Mouse (Mus musculus) olfactory bulb, adult 2 months (tissue): Measurements from ENCODE around the gene Plau.

Source experiments
- CTCF ChIP-seq: fragments of 200-500 bp; IDR thresholded peaks from 2 replicates; pipeline ENCODE4 v1.5.1; 2012; ENCODE audit warnings: low read depth, mild to moderate bottlenecking, low read length, moderate library complexity; ENCODE audit not compliant: insufficient read depth
- POLR2A ChIP-seq: fragments of 200-500 bp; IDR thresholded peaks from 2 replicates; pipeline ENCODE4 v1.6.1; 2012; ENCODE audit warnings: mild to moderate bottlenecking, low read depth, low read length, moderate library complexity; ENCODE audit not compliant: insufficient read depth

DNA sequence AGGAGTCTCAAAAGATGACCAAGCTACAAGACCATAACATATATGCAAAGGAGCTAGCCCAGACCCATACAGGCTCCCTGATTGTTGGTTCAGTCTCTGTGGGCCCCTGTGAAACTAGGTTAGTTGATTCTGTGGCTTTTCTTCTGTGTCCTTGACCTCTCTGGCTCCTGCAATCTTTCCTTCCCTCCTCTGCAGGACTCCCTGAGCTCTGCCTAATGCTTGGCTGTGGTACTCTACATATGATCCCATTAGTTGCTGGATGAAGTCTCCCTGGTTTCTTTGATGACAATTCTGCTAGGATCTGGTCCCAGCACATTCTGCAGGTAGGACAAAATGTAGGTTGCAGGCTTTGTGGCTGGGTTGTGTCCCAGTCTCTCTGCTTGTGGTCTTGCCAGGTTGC, 15.3 kb downstream of the Plau start:
- TF ChIP-seq CTCF, result no peak
- TF ChIP-seq POLR2A, result no peak
